In the genomic region with DNA sequence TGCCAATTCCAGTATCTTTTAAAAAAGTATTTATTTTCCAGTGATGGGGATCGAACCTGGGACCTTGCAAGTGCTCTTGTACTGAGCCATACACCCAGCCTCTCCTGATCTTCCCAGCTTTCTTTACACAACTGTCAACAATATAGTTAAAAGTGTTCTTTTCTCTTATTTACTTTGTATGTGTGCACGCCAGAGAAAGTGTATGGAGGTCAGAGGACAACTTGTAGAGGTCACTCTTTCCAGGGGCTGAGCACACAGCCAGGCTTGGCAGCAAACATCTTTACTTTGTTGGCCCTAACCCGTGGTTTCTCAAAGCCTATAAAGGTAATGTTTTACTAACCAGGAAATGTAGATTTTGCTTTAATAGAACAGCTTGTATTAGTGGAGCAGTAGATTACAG, we compare ENCODE assay signal across 17 mouse cellular contexts. TPM values are rescaled to one million over a fixed set of nuclear protein-coding genes. Genes with fewer than 3 reads are reported as not detected.
"Had no signal": no experiment of that assay in that cellular context is flagged by ENCODE, and none has a peak within 500 bp of the region (broad histone marks: within the 10 kb centered on the region; RNA-seq: fewer than 3 reads in every experiment).

No protein-coding gene starts in this region.

- H3K4me1 ChIP-seq: hindbrain, embryonic 15.5 days; limb, embryonic 10.5 days; lung, embryonic 15.5 days; midbrain, embryonic 13.5 days had no signal

- H3K27me3 ChIP-seq: hindbrain, embryonic 15.5 days; midbrain, embryonic 13.5 days had no signal

- DNase-seq: kidney, adult 11 months; kidney, postnatal 10 days; lung, postnatal 36 days; right cerebral cortex, postnatal 25 days; thymus, adult 2 months; thymus, postnatal 25 days had no signal

- H3K27ac ChIP-seq: hindbrain, embryonic 15.5 days; left cerebral cortex, adult 2 months; limb, embryonic 10.5 days; lung, embryonic 15.5 days; midbrain, embryonic 13.5 days had no signal

- H3K9me3 ChIP-seq: hindbrain, embryonic 15.5 days; limb, embryonic 10.5 days; lung, embryonic 15.5 days; midbrain, embryonic 13.5 days had no signal

- H3K9ac ChIP-seq: hindbrain, embryonic 15.5 days; lung, embryonic 15.5 days; midbrain, embryonic 13.5 days had no signal

- H3K4me3 ChIP-seq: hindbrain, embryonic 15.5 days; left cerebral cortex, adult 2 months; limb, embryonic 10.5 days; lung, embryonic 15.5 days; midbrain, embryonic 13.5 days had no signal

- H3K36me3 ChIP-seq: hindbrain, embryonic 15.5 days; limb, embryonic 10.5 days; lung, embryonic 15.5 days; midbrain, embryonic 13.5 days had no signal

- ATAC-seq: midbrain, embryonic 13.5 days had no signal

- H3K4me2 ChIP-seq: hindbrain, embryonic 15.5 days; lung, embryonic 15.5 days; midbrain, embryonic 13.5 days had no signal

RNA-seq across cellular contexts. Expression of a gene that starts 21.1 kb away (rescaled TPM):
- total RNA-seq: left cerebral cortex, adult 2 months; megakaryocyte progenitor cell, adult 5-6 weeks had no signal
- polyA plus RNA-seq: kidney, embryonic 14.5 days; large intestine, adult 2 months; limb, embryonic 10.5 days; lung, embryonic 15.5 days; small intestine, adult 2 months; testis, adult 2 months; thymus, adult 2 months; urinary bladder, adult 2 months had no signal

RNA-seq across cellular contexts. Expression of a gene that starts 36.3 kb away (rescaled TPM):
- total RNA-seq: megakaryocyte progenitor cell, adult 5-6 weeks had no signal
- polyA plus RNA-seq: kidney, embryonic 14.5 days; large intestine, adult 2 months; lung, embryonic 15.5 days; small intestine, adult 2 months; thymus, adult 2 months had no signal

RNA-seq across cellular contexts. Expression of a gene that starts 46.0 kb away (rescaled TPM):
- total RNA-seq: megakaryocyte progenitor cell, adult 5-6 weeks had no signal
- polyA plus RNA-seq: large intestine, adult 2 months; lung, embryonic 15.5 days; small intestine, adult 2 months; thymus, adult 2 months; urinary bladder, adult 2 months had no signal
